Mouse (Mus musculus) urinary bladder, postnatal 36 days (tissue): ENCODE measurements around the gene Gm5089.

ENCODE experiments used
- DNase-seq, 2 experiments: peaks; one replicate each; pipeline ENCODE4 v3.0.0; 2022; ENCODE audit warnings: low spot score in 2 of 2, mixed read lengths in 1 of 2

Gene Gm5089

DNA sequence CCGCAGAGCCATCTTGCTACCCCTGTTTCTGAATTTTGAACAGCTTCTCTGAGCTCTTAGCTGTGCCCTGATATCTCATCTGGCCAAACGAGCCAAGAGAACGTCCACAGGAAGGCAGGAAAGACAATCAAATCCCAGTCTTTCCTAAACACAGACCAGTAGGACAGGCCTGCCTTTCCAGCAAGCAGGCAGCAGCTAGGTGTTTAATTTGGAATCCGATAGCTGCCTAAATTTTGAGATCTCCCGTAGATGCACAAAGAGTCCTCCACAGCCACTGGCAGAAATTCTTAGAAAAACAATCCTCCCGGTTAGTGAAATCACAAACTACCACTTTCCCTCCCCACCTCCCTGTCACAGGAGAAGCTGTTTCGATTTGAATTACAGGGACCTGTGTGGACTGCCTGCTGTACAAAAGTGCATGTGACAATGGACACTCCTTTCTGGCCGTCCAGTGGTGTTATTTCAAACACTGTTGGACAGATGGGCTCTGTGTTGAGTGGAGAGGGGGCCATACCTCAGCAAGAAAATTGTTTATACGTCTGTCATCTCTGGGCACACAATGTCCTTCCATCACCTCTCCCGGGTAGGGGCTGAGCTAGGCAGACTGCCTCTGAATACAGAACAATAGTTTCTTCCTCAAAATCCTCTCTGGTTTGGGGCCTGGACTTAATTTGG lies 24.2 kb downstream of the Gm5089 start:
- no peak for DNase-seq

DNA sequence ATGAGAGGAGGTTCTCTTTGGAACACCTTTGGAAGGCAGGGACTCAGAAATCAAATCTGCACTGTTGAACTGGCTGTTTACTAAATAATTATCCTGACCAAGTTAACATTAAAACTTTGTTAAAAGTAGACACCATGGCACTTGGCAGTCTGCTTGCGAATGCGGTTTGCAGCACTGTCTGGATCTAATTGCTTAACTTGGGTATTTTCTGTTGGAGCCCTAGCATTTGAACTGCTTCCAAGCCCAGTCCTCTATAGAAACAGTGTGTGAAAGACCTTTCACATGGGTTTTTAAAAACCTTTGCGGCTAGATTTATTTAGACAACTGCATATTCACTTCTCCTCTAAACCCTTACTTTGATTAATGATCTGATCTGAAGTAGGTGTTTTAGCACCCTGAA lies 26.5 kb downstream of the Gm5089 start:
- no peak for DNase-seq

DNA sequence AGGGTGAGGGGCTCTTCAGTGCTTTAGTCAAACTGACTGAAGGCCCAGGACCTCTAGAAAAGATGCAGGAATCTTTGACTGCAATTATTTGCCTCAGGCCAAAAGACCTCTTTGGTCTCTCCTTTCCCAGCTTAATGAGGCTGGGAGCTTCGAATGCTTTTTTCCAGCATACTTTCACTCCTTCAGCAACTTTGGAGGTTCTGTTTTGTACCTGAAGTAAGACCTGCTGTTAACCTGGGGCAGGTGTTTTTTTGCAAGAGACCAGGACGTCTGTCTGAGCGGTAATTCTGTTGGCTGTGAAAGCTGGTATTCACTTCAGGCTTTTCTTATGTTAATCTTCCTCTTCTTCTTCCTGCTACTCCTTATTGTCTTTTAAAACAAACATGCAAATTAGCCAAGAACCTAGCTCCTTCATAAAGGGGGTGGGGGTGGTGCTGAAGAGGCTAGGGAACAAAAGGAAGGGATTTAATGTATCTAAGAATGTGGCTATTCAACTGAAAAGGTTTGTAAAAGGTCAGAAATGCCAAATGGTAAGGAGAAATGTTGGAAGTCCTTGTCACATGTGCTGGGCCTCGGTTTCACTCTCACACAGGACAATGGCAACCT lies 34.6 kb downstream of the Gm5089 start:
- no peak for DNase-seq

DNA sequence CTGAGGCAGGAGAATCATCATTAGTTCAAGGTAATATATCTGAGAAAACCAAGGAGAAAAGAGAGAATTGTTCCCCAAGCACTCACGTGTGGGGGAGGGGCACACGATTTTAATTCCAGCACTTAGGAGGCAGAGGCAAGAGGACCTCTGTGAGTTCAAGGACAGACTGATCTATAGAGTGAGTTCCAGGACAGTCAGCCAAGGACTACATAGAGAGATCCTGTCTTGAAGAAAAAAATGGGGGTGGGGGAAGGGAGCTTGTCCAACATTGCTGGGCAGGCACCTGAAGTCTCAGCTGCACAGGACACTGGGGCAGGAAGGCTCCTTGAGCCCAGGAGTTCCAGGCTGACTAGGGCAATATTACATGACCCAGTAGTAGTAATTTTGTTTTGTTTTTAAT lies 36.1 kb downstream of the Gm5089 start:
- no peak for DNase-seq

DNA sequence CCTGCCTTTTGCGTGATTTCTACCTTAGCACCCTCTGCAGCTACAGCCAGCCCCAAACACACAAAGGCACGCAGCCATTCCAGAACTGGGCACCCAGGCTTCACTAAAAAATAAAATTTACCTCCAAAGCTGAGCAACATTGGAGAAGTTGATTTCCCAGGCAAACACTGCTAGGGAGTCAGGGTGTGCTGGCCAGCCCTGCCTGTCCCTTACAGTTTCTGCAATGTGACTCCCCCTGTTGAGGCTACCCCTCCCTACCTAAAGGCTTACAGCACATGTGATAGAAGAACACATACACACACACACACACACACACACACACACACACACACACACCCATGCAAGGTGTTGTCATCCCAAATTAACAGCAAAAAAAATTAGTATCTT lies 37.4 kb downstream of the Gm5089 start:
- no peak for DNase-seq

GRCm38 (mm10) chr14:122412841-122413541 lies 37.9 kb downstream of the Gm5089 start:
- no peak for DNase-seq

GRCm38 (mm10) chr14:122406541-122407219 lies 44.2 kb downstream of the Gm5089 start:
- DNase-seq, result no peak

DNA sequence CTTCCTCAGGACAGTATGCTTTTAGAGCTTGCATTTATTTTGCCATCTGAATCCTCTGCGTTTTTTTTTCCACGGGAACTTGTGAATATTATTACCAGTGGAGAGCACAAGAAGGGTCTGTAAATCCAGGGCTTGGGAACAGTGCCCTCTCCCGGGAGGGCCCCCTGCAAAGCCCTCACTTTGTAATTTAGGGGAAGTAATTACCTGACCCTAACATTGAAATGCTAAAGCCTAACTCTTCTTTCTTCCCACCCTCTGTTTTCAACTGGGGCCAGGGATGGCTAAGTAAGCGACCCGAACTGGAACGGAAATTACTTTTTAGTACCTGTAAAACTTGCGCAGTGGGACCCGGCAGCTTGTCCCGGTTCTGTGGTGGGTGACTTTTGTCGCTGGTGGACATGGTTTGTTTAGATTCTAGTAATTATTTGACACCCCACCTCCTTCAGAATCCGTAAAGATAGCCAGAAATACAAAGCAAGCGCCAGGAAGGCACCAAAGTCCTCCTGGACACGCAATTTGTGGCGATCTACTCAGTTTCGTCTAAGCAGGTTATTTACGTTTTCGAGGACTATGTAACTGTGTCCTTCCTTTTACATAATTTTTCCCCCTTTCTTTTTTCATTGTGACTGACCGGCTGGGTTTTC lies 44.9 kb downstream of the Gm5089 start:
- no peak for DNase-seq

DNA sequence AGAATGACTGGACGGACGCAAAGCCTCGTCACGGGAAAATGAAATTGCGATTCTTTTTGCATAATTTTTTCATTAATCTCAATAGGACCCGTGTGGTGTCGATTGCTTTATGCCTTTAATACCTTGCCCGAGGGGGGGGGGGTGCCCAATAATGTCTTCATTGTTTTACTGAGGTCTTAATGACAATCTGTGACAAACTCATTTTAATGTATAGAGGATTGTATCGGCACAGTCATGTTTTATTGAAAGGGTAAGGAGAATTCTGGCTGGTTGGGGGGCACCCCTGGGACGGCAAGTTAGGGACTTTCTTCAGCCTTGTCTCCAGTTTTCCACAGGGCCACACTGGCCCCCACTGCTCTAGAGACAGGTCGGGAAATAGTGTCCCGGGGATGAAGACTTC lies 45.7 kb downstream of the Gm5089 start:
- DNase-seq, result no peak

- DNase-seq, result no peak
These were observed 46.2 kb downstream of the Gm5089 start for GRCm38 (mm10) chr14:122404596-122405154.

- DNase-seq, result no peak
These were observed 47.4 kb downstream of the Gm5089 start for GRCm38 (mm10) chr14:122403422-122403940.

DNA sequence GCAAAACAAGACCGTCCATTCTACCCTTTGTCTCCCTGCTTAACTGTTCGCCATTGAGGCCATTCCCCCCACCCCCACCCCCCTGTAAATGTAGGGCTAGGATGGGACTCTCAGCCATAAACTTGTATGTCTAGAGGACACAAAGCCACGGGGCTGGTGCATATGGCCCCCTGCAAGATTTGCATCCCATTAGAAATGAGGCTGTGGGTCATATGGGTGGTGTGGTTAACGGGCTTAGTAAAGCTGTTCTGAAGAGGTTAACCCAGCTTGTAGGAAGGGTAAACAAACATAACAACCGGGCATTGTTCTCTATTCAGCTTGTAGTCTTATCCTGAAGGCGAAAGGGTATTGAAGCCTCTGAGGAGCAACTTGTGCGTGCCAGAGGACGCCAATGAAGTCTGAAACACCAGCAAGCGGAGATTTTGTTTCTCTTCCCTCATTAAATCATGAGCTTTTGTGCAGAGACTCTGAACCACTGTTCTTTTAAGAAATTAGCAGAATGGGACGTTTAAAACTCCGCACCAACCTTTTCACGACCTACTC lies 48.1 kb downstream of the Gm5089 start:
- no peak for DNase-seq

- no peak for DNase-seq
These were observed 49.0 kb downstream of the Gm5089 start for GRCm38 (mm10) chr14:122401886-122402285.

- no peak for DNase-seq
These were observed 51.0 kb downstream of the Gm5089 start for GRCm38 (mm10) chr14:122399906-122400305.

- DNase-seq, result no peak
These were observed 52.2 kb downstream of the Gm5089 start for GRCm38 (mm10) chr14:122398676-122399075.

- no peak for DNase-seq
These were observed 57.8 kb downstream of the Gm5089 start for GRCm38 (mm10) chr14:122393119-122393518.

GRCm38 (mm10) chr14:122390935-122391334 lies 60.0 kb downstream of the Gm5089 start:
- no peak for DNase-seq

DNA sequence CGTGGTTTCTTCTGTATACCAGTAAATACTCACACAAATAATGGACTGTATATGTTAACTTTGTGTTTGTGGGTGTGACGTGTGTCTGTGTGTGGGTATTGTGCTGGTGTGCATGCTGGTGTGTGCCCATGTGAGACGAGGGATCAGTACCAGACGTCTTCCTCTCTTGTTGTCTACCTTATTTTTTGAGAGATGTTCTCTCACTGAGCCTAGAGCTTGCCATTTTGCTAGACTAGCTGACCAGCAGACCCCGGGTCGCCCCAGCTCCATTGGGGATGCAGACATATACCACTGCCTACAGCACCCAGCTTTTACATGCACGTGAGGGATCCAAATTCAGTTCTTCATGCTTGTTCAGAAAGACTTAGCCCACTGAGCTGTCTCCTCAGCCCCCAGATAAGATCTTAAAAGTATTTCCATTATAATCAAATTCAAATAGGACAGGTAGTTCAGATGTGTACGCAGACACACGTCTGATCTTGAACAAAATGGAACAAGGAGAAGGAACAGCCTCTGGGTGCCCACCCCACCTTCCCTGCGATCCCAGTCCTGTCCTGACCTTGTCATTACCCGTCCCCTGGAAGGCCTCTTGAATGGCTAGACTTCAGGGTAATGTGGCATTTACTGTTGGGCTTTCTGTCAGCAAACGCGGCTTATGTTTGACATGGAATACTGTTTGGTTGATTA lies 61.1 kb downstream of the Gm5089 start:
- no peak for DNase-seq

GRCm38 (mm10) chr14:122388431-122389031 lies 62.4 kb downstream of the Gm5089 start:
- no peak for DNase-seq

DNA sequence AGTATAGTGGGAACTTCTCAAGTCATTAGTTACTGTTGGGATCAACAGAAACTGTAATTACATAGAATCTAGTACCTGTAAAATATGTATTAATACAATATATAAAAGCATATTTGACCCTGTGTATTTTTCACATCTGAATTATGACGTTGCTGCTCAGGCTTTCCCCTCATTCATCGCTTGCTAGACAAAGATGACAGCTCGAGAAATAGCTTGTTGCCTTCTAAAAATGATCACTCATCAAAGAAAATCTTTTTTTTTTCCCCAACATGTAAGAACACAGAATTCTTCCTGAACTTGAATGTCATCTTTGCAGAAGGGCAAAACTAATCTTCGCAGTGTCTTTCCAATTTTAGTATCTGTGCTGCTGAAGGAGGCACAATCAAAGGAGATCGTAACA lies 63.1 kb downstream of the Gm5089 start:
- DNase-seq, result no peak
